Mouse (Mus musculus): ENCODE measurements around the gene 9530003J23Rik.
"Not testable (repeated sequence)": the region's sequence is repeated elsewhere in the genome, so short reads cannot be mapped to it uniquely, and the experiment has no call there.

9530003J23Rik gene

DNA sequence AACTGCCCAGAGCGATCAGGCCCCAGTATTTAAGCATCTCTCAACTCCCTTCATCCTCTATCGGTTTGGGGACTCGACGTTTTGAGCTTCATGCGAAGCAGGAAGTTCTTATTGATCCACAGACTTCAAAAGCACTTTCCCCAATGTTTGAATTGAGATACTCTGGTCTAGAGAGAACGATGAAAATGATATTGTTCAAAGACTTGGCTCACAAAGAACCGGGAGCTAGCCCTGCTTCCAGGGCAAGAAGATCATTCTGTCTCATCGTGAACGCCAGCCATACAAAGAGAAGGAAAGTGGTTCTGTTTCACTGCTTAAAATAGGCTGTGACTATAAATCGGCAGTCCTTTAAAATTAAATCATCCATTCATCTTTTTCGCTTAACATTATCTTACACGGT lies at the start of gene 9530003J23Rik:
Gene 9530003J23Rik (minus strand): TSS at position 101 of the 400 bp plus-strand sequence.
- no peak for DNase-seq (ENCODE audit: low spot score in 2 of 2)

DNA sequence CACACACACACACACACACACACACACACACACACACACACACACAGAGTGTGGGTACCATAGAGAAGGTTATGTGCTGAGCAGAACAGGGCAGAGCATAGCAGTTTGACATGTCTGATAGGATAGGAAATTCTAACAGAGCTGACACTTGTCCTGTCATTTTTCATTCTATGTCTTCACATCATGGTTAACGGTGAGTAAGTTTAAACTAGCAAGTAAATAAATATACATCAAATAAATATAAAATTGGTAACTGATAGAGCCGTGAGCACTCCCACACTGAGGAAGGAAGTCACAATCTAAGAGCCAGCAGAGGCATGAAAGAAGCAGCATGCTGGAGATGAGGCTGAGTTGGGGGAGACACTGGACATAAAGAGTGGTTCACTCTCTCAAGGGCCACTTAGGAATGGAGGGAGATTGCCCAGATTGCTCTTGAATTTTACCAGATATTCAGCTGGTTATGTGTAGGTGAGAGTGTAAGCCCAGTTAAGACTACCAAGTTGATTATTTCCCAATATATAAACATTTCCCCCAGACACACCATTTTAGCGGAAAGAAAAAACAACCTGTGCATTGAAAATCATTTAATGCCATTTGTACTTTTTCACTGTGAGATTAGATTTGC lies 48.8 kb upstream of the 9530003J23Rik start:
- no peak for DNase-seq (ENCODE audit: low spot score in 2 of 2)

DNA sequence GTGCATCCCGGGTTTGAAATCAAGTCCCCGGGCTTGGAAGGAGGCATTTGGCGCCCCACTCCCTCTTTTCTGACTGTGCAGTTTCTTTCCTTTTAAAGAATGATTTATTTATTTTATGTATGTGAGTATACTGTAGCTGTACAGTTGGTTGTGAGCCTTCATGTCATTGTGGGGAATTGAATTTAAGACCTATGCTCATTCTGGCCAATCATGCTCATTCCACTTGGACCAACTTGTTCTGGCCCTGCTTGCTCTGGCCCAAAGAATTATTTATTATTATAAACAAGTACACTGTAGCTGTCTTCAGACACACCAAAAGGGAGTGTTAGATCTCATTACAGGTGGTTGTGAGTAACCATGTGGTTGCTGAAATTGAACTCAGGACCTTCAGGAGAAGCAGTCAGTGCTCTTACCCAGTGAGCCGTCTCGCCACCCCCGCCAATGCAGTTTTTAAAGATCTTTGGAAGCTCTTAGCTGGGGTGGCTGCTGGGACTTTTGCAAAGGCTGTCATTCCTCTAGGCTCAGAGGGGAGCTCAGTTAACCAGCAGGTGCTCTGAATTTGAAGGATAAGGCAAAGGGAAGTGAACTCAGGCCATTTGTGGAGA lies 48.0 kb upstream of the 9530003J23Rik start:
- no peak for DNase-seq (ENCODE audit: low spot score in 2 of 2)

DNA sequence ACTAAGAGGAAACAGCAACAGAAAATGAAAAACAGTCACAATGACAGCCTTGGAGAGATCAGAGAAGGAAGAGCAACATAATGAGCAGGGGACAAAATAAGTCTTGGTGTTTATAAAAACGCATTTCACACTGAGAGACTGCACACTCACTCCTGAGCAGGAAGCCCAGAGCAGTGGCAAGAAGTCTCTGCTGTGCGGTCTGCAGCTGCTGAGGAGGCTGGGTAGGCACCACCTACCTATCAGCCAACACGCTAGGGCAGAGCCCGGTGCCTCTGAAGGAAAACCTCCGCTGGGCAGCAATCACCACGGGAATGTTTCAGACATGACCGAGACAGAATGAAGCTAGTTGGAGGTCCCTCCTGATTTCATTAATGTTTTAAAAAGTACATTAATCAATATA lies 47.1 kb upstream of the 9530003J23Rik start:
- not testable (repeated sequence) for DNase-seq (ENCODE audit: low spot score in 2 of 2)

DNA sequence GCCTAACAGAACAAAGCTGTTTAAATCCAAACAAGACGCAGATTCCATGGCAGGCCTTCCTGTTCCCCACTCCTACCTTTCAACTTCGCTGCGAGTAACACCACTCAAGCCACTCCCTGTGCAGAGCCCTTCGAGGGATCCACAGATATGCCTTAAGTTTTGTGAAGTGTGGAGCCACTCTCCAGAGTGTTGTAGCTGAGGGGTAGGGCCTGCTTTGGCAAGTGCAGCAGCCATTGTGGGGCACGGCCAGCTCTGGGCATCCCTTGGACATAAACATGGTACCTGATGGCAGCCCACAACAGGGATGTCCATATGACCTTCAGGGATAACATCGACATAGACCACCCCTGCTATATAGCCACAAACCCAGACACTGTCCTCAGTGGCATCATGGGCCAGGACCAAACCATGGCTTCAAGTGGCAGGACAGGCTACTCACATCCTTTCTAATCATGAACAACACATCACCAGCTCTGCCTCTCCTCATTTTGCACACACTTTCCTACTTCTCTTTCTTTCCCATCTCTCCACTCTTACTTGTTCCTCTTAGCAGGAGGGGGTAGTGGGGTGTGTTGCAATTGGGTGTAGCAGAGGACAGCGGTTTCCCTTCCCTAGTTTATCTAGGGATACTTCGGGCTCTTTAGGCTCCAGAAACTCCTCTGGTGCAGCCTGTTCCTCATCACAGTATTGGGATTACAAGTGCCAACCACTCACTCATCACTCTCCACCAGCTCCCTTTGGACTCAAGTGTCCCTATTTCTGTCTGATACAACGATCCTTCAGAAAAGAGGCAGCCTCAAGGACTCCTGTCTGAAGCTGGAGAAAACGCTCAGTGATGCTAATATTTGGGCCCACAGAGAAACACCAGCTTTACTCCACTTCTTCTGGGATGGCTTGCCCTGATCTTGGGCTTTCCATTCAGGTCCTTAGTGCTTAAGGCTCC lies 46.3 kb upstream of the 9530003J23Rik start:
- DNase-seq (ENCODE audit: low spot score in 2 of 2), result no peak

DNA sequence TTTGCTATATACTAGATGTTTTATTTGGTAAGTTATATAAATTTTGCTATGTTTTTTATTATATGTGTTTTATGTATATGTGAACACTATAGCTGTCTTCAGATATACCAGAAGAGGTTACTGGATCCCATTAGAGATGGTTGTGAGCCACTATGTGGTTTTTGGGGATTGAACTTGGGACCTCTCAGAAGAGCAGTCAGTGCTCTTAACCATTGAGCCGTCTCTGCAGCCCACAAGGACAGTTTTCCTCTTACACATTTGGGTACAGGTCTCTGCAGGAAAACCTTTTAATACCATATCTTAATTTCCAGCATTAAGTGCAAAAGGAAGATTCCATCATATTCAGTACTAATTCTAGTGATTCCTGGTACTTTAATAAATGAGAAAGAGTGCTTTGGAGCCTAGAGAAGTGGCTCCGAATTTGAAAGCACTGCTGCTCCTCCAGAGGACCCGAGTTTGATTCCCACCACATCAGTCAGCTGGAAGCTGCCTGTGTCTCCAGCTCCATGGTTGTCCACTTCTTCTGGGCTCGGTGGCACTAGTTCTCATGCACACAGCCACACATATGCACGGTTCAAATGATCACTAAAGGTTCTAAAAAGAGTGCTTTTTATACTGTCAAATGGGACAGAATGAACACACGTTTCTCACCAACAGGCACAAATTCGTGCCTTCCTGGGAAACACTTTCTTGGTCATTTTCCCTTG lies 45.5 kb upstream of the 9530003J23Rik start:
- DNase-seq (ENCODE audit: low spot score in 2 of 2), result no peak

DNA sequence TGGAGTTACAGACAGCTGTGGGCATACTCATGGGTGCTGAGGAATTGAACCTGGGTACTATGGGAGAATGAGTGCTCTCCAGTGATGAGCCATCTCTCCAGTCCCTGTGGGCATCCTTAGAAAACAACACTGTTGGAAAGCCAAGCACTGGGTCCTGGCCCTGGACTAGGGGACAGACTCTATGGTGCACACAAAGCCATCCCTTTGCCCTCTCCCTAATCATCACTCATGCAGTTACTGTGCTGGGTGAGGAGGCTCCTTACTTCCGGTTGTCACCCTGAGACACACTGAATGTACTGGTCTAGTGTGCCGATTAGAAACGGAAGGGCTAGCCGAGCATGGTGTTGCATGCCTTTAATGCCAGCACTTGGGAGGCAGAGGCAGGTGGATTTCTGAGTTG lies 44.7 kb upstream of the 9530003J23Rik start:
- DNase-seq (ENCODE audit: low spot score in 2 of 2), result not testable (repeated sequence)

DNA sequence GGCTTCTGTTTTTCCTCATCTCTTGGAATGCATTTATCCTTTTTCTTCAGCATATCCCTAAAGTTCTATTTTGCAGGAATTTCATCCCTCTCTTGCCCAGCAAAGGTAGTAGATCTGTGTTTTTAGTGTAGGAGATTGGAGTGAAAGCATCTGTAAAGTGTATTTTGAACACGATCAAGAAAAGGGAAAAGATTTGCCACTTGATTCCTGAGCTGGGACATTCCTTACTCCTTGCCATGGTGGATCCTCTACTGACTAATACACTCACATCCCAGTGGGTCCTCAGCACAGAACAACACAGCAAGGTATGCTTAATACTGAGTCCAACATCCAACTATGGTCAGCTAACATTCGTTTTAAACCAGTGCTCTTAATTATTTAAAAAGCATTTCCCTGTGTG lies 44.0 kb upstream of the 9530003J23Rik start:
- DNase-seq (ENCODE audit: low spot score in 2 of 2), result no peak

DNA sequence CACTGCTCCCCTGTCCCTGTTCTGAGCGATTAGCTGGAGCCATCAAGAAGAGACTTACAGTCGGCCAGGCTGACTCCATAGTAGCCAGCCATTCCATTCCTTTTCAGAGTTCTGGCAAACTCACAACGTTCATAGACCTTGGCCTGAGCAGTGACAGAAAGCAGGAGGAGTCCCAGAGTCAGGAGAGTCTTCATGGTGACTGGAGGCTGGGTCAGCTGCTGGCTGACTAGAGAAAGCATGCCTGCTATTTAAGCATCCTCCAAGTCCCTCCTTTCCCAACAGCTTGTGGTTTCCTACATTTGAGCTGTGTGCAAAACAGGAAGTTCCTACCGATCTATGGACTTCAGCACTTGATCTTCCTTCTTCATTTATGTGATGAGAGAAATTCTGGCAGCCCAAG lies 43.5 kb upstream of the 9530003J23Rik start, which contains the start of gene Lyz2:
Gene Lyz2 (minus strand): TSS at position 273 of the 400 bp plus-strand sequence.
- no peak for DNase-seq (ENCODE audit: low spot score in 2 of 2)

DNA sequence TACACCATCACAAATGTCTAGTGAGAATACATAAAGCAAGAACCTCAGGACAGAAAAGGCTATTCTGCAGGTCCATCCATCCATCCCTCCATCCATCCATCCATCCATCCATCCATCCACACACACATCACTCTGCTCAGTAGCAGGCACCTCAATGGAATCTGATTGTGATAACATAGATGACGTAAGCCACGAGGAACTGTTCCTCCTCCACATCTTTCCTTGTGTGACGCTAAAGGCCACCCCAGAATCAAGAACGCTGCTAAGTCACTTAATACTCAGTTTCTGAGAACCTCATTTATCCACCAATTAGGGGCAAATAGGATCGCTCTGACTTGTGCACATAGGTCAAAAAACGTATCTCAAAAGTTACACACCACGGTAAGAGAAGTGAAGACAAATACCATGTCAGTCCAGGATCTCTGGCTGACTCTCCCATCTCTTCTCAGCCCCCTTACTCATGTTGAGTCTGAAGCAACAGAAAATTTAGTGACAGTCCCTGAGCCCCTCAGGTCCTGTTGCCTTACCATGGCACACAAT lies 42.9 kb upstream of the 9530003J23Rik start:
- DNase-seq (ENCODE audit: low spot score in 2 of 2), result no peak

DNA sequence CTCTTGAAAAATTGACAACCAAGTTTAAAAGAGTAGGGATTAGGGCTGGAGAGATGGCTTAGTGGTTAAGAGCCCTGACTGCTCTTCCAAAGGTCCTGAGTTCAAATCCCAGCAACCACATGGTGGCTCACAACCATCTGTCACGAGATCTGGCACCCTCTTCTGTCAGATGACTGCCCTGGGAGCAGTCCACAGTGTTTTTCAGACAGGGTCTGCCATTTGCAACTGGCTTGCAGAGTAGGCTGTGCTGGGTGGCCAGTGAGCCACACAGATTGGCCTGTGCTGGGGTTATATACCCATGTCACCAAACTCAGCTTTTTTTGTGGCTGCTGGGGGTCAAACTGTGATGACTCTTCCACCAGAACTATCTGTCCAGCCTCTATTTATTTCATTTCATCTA lies 41.5 kb upstream of the 9530003J23Rik start:
- no peak for DNase-seq (ENCODE audit: low spot score in 2 of 2)

DNA sequence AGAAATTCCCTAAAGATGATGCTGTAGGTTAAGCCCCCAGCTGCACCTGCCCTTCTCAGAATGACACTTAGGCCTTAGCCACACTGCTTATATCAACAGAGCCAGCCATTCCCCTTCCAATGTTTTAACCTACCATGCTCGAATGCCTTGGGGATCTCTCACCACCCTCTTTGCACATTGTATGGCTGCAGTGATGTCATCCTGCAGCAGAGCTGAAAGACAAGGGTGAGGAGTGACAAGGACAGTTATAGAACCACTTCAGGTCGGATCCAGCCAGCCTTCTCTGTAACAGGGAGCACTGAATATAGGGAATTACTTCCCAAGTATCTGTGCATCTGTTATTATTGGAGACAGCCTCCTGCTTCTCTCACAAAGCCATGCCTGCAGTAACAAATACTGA lies 40.0 kb upstream of the 9530003J23Rik start:
- not testable (repeated sequence) for DNase-seq (ENCODE audit: low spot score in 2 of 2)

DNA sequence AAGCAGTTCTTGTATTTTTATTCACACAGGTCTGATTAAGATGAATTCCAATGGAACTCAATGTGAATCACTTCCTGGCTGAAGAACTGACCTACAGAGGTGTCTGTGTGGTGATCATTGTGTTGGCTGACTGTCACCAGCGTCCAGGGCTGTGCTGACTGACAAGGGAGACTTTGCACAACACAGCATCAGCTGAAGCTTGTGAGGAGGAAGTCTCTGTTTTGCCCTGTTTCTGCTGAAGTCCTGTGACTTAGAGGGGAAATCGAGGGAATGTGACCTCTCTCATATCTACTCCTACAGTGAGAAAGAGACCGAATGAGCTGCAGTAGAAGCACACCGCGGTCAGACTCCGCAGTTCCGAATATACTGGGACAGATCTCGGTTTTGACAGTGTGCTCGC lies 39.3 kb upstream of the 9530003J23Rik start:
- DNase-seq (ENCODE audit: low spot score in 2 of 2), result not testable (repeated sequence)

DNA sequence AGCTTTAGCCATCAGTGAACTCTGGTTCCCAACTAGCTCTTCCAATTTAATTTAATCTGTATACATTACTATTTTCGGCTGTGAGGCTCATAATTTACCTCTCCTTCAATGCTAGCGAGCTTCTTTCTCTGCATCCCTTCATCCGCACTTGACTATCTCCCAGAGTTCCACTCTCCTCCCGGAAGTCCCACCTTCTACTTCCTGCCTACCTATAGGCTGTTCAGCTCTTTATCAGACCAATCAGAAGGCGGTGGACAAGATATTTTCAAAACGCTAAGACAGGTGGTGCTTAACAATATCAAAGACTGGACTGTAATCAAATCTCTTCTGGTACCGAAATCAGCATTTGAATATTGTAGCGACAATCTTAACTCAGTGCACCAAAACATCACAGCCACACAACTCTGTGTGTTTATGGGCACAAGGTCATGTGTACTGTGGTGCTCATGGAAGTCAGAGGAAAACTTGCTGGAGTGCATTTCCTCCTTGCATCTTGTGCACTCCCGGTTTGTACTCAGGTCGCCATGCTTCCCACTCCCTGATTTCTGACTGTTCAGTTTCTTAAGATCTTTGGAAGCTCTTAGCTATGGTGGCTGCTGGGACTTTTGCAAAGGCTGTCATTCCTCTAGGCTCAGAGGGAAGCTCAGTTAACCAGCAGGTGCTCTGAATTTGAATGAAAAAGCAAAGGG lies 37.3 kb upstream of the 9530003J23Rik start:
- DNase-seq (ENCODE audit: low spot score in 2 of 2), result no peak

DNA sequence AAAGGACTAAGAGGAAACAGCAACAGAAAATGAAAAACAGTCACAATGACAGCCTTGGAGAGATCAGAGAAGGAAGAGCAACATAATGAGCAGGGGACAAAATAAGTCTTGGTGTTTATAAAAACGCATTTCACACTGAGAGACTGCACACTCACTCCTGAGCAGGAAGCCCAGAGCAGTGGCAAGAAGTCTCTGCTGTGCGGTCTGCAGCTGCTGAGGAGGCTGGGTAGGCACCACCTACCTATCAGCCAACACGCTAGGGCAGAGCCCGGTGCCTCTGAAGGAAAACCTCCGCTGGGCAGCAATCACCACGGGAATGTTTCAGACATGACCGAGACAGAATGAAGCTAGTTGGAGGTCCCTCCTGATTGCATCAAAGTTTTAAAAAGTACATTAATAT lies 36.1 kb upstream of the 9530003J23Rik start:
- not testable (repeated sequence) for DNase-seq (ENCODE audit: low spot score in 2 of 2)

DNA sequence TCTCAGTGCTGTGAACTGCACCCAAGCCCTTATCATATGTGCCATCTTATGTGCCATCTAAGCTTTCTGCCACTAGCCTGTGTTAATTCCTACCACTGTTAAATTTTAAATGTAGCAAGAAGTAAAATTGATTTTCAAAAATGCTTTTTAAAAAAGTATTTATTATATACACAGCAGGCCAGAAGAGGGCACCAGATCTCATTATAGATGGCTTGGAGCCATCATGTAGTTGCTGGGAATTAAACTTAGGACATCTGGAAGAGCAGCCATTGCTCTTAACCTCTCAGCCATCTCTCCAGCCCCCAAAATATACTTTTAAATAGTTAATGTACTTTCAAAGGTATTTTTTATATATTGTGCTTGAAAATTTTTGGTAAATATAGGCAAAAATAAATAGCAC lies 33.5 kb upstream of the 9530003J23Rik start:
- DNase-seq (ENCODE audit: low spot score in 2 of 2), result no peak

DNA sequence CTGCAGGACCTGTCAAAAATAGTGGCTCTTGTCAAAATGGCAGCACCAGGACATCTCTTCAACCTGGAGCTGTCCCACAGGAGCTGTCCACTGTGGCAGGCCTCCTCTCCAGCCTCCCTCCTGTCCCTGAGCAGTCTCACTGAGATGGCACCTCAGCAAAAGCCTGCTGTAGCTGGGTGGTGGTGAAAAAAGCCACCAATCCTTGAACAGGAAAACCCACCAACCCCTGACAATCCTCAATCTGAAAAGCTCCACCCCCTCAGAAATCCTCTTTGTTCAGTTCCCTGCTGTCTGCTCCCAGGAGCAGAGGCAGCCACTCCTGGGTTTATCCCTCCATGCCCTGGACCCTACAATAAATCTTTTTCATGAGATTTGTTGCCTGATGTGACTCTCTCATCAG lies 21.4 kb upstream of the 9530003J23Rik start:
- DNase-seq (ENCODE audit: low spot score in 2 of 2), result no peak

DNA sequence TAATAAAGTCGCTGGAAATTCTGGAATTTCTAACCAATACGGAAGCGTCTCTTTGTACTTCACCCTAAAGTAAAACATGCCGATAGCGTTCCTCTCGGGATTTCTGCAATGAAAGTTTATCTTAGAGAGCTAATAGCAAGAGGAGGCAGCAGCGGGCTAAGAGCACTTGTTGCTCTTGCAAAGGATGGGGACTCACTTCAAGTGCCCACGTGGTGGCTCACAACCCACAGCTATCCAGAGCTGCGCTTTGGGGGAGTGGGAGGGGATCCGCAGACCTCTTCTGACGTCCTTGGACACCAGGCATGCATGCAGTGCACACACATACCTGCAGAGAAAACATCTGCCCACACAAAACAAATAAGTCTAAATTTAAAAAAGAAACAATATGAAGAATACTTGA lies 2.6 kb downstream of the 9530003J23Rik start:
- DNase-seq (ENCODE audit: low spot score in 2 of 2), result no peak

DNA sequence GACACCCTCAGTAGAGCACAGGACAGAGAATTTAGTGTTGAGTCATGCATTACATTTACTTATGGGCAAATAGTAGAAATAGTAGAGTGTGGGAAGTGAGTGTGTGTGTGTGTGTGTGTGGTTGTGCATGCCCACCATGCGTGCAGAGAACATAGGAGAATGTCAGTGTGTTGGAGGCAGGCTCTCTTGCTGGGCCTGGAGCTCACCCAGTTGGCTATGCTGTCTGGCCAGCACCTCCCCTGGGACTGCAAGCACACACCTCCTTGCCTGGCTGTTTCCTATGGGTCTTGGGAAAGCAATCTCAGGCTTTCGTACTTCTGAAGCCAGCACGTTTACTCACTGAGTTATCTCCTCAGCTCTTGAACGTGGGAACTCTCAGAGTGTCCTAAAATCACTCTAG lies 3.7 kb downstream of the 9530003J23Rik start:
- no peak for DNase-seq (ENCODE audit: low spot score in 2 of 2)

DNA sequence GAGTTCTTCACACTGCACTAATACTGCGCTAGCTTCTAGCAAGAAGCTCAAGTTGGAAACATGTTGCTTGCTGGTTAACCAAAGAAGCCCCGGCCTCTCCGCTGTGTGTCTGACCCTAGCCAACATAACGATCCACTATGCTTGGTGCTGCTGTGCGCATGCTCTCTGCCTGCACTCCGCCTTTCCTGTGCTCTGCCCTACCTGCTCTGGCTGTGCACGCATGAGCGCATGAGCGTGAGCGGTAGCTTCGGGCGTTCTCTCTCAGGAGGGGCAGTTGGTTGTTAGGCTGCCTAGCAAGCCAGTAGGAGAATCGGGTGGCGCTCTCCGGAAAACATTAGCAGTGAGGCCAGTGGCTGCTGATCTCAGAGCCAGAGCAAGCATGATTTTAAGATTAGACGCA lies 8.7 kb downstream of the 9530003J23Rik start:
- DNase-seq (ENCODE audit: low spot score in 2 of 2), result no peak

DNA sequence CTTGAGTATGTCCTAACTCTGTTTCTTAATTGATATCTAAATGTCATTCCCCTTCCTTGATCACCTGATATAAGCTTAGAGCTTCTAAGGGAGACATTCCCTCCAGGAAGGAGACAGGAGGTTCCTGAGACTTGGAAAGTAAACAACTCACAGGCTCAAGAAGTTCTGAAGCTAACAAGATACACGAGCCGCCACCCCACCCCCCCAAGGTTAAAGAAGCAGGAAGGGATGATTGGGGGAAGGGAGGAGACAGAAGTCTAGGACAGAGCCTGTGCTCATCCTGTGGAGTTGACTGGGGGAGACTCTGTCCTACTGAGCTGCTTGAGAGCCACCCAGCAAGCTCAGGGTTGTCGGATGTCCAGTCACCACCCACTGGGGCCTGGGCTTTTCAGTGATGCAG lies 12.5 kb downstream of the 9530003J23Rik start:
- DNase-seq (ENCODE audit: low spot score in 2 of 2), result no peak

All from right cerebral cortex, postnatal 36 days (tissue).